Mouse (Mus musculus): ENCODE measurements around the gene Gfer.

GRCm38 (mm10) chr17:24687599-24687998 is 8.4 kb downstream of the Gfer start:
- no peak for TF ChIP-seq CTCF (IDR thresholded peaks at IDR 0.05; ENCODE audit: extremely low read depth, insufficient read depth, low read length)
- TF ChIP-seq POLR2A (IDR thresholded peaks at IDR 0.05; ENCODE audit: extremely low read depth, insufficient read depth, low read length): no peak

Data from cortical plate, adult 2 months (tissue).